In the genomic region with DNA sequence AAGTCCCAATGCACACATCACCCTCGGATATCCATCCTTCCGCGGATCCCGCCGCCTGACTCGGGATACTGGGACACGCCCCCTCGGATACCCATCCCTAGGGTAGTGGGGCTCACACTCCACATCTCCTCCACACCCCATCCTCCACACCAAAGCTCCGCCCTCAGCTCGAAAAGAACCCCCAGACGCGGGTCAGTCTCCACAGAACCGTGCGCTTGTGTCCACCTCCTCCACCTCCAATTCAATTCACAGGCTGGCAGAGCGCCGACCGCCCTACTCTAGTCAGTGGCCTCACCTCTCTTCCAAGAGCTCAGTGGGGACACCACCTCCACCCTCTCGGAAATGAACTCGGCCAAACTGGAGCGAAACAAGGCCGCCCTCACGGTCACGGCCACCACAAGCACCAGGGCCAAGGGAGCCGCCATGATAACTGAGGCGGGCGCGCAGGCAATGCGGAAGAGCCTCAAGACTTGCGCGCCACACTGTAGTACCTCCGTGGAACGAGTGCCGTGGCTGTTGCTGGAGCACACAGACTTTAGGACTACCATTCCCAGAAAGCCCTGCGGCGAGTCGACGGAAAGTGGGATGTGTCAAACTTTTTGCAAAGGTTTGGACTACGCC, we compare ENCODE assay signal across 8 mouse cellular contexts. TPM values are rescaled to one million over a fixed set of nuclear protein-coding genes. Genes with fewer than 3 reads are reported as not detected.
DNase-seq lines count a peak whose midpoint lies in the region; ATAC-seq and TF ChIP-seq lines count a peak whose summit lies in the region.

A gene (minus strand): TSS at position 460 of the 621 bp plus-strand sequence.

- no peaks in the 10 kb centered on the region for H3K27me3 ChIP-seq in forebrain, embryonic 10.5 days (ENCODE audit: poor library complexity, severe bottlenecking)
- no peaks in the 10 kb centered on the region for H3K27me3 ChIP-seq in heart, embryonic 15.5 days
- no peaks in the 10 kb centered on the region for H3K27me3 ChIP-seq in liver, embryonic 14.5 days (ENCODE audit: control insufficient read depth, insufficient read depth, low read length)
- H3K27me3 ChIP-seq in neural tube, embryonic 11.5 days (ENCODE audit: control insufficient read depth, insufficient read depth, low read length), result no peaks in the 10 kb centered on the region
- no peaks in the 10 kb centered on the region for H3K27me3 ChIP-seq in stomach, postnatal 0 days (ENCODE audit: control insufficient read depth, insufficient read depth, low read length)

- H3K4me2 ChIP-seq in heart, embryonic 15.5 days, result peak within 1 kb of the TSS; percentile 75
- H3K4me2 ChIP-seq in liver, embryonic 14.5 days (ENCODE audit: low read depth), result peak within 1 kb of the TSS; percentile 90
- peak within 1 kb of the TSS; percentile 44 for H3K4me2 ChIP-seq in neural tube, embryonic 11.5 days (ENCODE audit: low read depth)
- H3K4me2 ChIP-seq in stomach, postnatal 0 days (replicated peaks; ENCODE audit: low read depth), result peak within 1 kb of the TSS; percentile 72

- no peaks in the 10 kb centered on the region for H3K9me3 ChIP-seq in forebrain, embryonic 10.5 days
- no peaks in the 10 kb centered on the region for H3K9me3 ChIP-seq in heart, embryonic 15.5 days (replicated peaks)
- H3K9me3 ChIP-seq in liver, embryonic 14.5 days (ENCODE audit: control insufficient read depth, low read length), result no peaks in the 10 kb centered on the region
- H3K9me3 ChIP-seq in neural tube, embryonic 11.5 days (ENCODE audit: control insufficient read depth, low read length), result no peaks in the 10 kb centered on the region
- no peaks in the 10 kb centered on the region for H3K9me3 ChIP-seq in stomach, postnatal 0 days (ENCODE audit: control insufficient read depth, low read length)

- peak within 1 kb of the TSS; percentile 91 for H3K4me3 ChIP-seq in forebrain, embryonic 10.5 days
- H3K4me3 ChIP-seq in heart, embryonic 15.5 days, result peak within 1 kb of the TSS; percentile 95
- peak within 1 kb of the TSS; percentile 69 to 88 for H3K4me3 ChIP-seq in liver, embryonic 14.5 days (ENCODE audit: insufficient read depth in 1 of 2, low read depth in 2 of 2, low read length in 2 of 2)
- H3K4me3 ChIP-seq in neural tube, embryonic 11.5 days (ENCODE audit: low read depth, low read length), result peak within 1 kb of the TSS; percentile 63
- H3K4me3 ChIP-seq in stomach, postnatal 0 days (ENCODE audit: low read depth, low read length), result peak within 1 kb of the TSS; percentile 78

- TF ChIP-seq CTCF in liver, embryonic 14.5 days (IDR thresholded peaks at IDR 0.05; ENCODE audit: low read depth), result no peak
- TF ChIP-seq CTCF in stomach, postnatal 0 days (IDR thresholded peaks at IDR 0.05; ENCODE audit: low read depth), result no peak

- peak within 1 kb of the TSS; percentile 78 for H3K9ac ChIP-seq in heart, embryonic 15.5 days
- H3K9ac ChIP-seq in liver, embryonic 14.5 days (replicated peaks), result peak within 1 kb of the TSS; percentile 77
- H3K9ac ChIP-seq in neural tube, embryonic 11.5 days (ENCODE audit: low read length), result peak within 1 kb of the TSS; percentile 64
- H3K9ac ChIP-seq in stomach, postnatal 0 days (ENCODE audit: low read length), result peak within 1 kb of the TSS; percentile 76

- under 1% methylated on average over 38 of the region's 38 CpGs for WGBS in forebrain, embryonic 10.5 days
- WGBS in heart, embryonic 15.5 days, result under 1% methylated on average over 38 of the region's 38 CpGs
- under 1% methylated on average over 38 of the region's 38 CpGs for WGBS in liver, embryonic 14.5 days (ENCODE audit: insufficient replicate concordance)
- WGBS in neural tube, embryonic 11.5 days, result under 1% methylated on average over 38 of the region's 38 CpGs
- under 1% methylated on average over 38 of the region's 38 CpGs for WGBS in stomach, postnatal 0 days

- H3K27ac ChIP-seq in forebrain, embryonic 10.5 days, result peak within 1 kb of the TSS; percentile 89
- peak within 1 kb of the TSS; percentile 76 for H3K27ac ChIP-seq in heart, embryonic 15.5 days
- H3K27ac ChIP-seq in liver, embryonic 14.5 days, result peak within 1 kb of the TSS; percentile 73
- H3K27ac ChIP-seq in neural tube, embryonic 11.5 days (ENCODE audit: low read depth, low read length), result no peak within 1 kb of the TSS
- H3K27ac ChIP-seq in stomach, postnatal 0 days (replicated peaks), result peak within 1 kb of the TSS; percentile 78

- TF ChIP-seq EP300 in liver, embryonic 14.5 days (IDR thresholded peaks at IDR 0.05; ENCODE audit: low read depth), result no peak
- no peak for TF ChIP-seq EP300 in stomach, postnatal 0 days (optimal IDR thresholded peaks at IDR 0.05)

- peaks cover 16% of the 10 kb centered on the region for H3K4me1 ChIP-seq in forebrain, embryonic 10.5 days
- peaks cover 13% of the 10 kb centered on the region for H3K4me1 ChIP-seq in heart, embryonic 15.5 days (replicated peaks)
- H3K4me1 ChIP-seq in liver, embryonic 14.5 days (replicated peaks; ENCODE audit: control insufficient read depth in 2 of 2, insufficient read depth in 2 of 2, low read length in 1 of 2), result peaks cover 12% of the 10 kb centered on the region in 2 experiments
- H3K4me1 ChIP-seq in neural tube, embryonic 11.5 days (ENCODE audit: control insufficient read depth, insufficient read depth, low read length), result no peaks in the 10 kb centered on the region; the same call in 1 of the 2 replicates
- H3K4me1 ChIP-seq in stomach, postnatal 0 days (replicated peaks; ENCODE audit: control insufficient read depth, insufficient read depth), result no peaks in the 10 kb centered on the region

- H3K36me3 ChIP-seq in forebrain, embryonic 10.5 days (replicated peaks), result no peaks in the 10 kb centered on the region
- no peaks in the 10 kb centered on the region for H3K36me3 ChIP-seq in heart, embryonic 15.5 days
- H3K36me3 ChIP-seq in liver, embryonic 14.5 days (replicated peaks; ENCODE audit: control insufficient read depth, insufficient read depth, low read depth), result no peaks in the 10 kb centered on the region
- H3K36me3 ChIP-seq in neural tube, embryonic 11.5 days (ENCODE audit: control insufficient read depth, insufficient read depth, low read length), result no peaks in the 10 kb centered on the region
- H3K36me3 ChIP-seq in stomach, postnatal 0 days (ENCODE audit: control insufficient read depth, insufficient read depth, low read length), result no peaks in the 10 kb centered on the region

- ATAC-seq in heart, embryonic 15.5 days (replicated peaks; ENCODE audit: insufficient number of reproducible peaks, insufficient read depth, low FRiP score, low read depth), result peak; percentile 98
- peak; percentile 97 for ATAC-seq in liver, embryonic 14.5 days (ENCODE audit: insufficient read depth)
- ATAC-seq in neural tube, embryonic 11.5 days (ENCODE audit: insufficient read depth, low FRiP score, low TSS enrichment), result peak; percentile 98
- peak; percentile 99 for ATAC-seq in stomach, postnatal 0 days (ENCODE audit: low FRiP score, low TSS enrichment)

- peak; percentile 85 to 90 for DNase-seq in CD8-positive naive resting alpha-beta T cell, adult 2 months (ENCODE audit: low read depth in 2 of 2, low spot score in 2 of 2)
- DNase-seq in c-Kit-positive CD71-negative TER-119-negative erythroid progenitor cells, embryonic 14.5 days (ENCODE audit: low read depth), result peak; percentile 92
- peak; percentile 91 for DNase-seq in forebrain, embryonic 10.5 days (ENCODE audit: extremely low spot score, low spot score)
- DNase-seq in kidney, postnatal 25 days, result peak; percentile 97 to 98
- DNase-seq in liver, embryonic 14.5 days (ENCODE audit: low read depth in 3 of 3, low spot score in 3 of 3), result peak; percentile 93 to 95 (median 95)
- peak; percentile 93 for DNase-seq in neural tube, embryonic 11.5 days (ENCODE audit: low spot score)
- DNase-seq in stomach, postnatal 0 days (ENCODE audit: low spot score), result peak; percentile 95

RNA-seq across cellular contexts. Expression of the gene that starts here (rescaled TPM):
- polyA plus RNA-seq in forebrain, embryonic 10.5 days (2016; fragmentation: Nextera tagmentation; extraction: Ambion mirVana), result 52.6 and 56.5 TPM in 2 replicates
- polyA plus RNA-seq in heart, embryonic 15.5 days (2015; fragmentation: Nextera tagmentation; extraction: Ambion mirVana), result 45.4 and 53.5 TPM in 2 replicates
- 16.7 and 20.1 TPM in 2 replicates for polyA plus RNA-seq in liver, embryonic 14.5 days (2012; rRNA removed)
- 22.2 and 24.4 TPM in 2 replicates for polyA plus RNA-seq in liver, embryonic 14.5 days (2014; fragmentation: Nextera tagmentation; extraction: Ambion mirVana)
- 56.1 and 58.0 TPM in 2 replicates for polyA plus RNA-seq in neural tube, embryonic 11.5 days (2014; fragmentation: Nextera tagmentation; extraction: Ambion mirVana)
- 36.1 and 40.0 TPM in 2 replicates for polyA plus RNA-seq in stomach, postnatal 0 days (2015; fragmentation: Nextera tagmentation; extraction: Ambion mirVana)
